Mouse (Mus musculus): ENCODE results near the gene Kank2. TPM values are rescaled to one million over a fixed set of nuclear protein-coding genes. Genes with fewer than 3 reads are reported as not detected.

The Kank2 gene
- polyA plus RNA-seq, 1 experiment from 2014 or later, result 10.3 TPM

DNA sequence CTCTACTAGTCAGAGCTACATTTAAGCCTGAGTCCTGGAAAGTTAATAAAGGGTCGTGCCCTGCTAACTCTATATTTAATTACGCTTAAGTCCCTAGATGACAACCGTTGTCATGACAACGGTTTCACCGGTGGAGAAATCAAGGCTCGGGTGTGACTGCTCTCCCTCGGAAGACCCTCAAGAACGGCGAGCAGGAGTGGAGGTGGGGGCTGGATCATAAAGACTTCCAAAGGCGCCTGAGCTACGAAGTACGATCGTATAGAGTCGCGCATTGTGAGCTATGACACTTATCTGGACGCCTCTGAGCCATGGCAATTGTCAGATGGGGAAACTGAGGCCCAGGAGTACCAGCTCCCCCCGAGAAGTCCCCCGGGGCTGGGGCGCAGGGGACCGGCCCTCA, 38.8 kb downstream of the Kank2 start:
- Histone ChIP-seq H3K27me3 (ENCODE audit: insufficient read depth, low read length) (no peaks in the 10 kb centered on the region), H3K4me3 (replicated peaks; ENCODE audit: low read depth, low read length) (peak overlapping the region; percentile 86), H3K9ac (ENCODE audit: low read depth, low read length) (peak overlapping the region; percentile 81), H3K4me2 (ENCODE audit: low read length) (peak overlapping the region; percentile 96), H3K27ac (no peak overlapping the region), H3K36me3 (ENCODE audit: insufficient read depth, low read length) (no peaks in the 10 kb centered on the region), H3K4me1 (replicated peaks; ENCODE audit: insufficient read depth, low read length) (no peaks in the 10 kb centered on the region), H3K9me3 (replicated peaks; ENCODE audit: low read length) (no peaks in the 10 kb centered on the region)
- ATAC-seq (replicated peaks; ENCODE audit: low FRiP score, low read depth) (peak; percentile 9; the same call in 1 of the 2 replicates), DNase-seq (ENCODE audit: low spot score) (no peak)
- TF ChIP-seq CTCF (IDR thresholded peaks at IDR 0.05; ENCODE audit: low read depth), result no peak
- WGBS, result 0% methylated on average over 20 of the region's 20 CpGs

DNA sequence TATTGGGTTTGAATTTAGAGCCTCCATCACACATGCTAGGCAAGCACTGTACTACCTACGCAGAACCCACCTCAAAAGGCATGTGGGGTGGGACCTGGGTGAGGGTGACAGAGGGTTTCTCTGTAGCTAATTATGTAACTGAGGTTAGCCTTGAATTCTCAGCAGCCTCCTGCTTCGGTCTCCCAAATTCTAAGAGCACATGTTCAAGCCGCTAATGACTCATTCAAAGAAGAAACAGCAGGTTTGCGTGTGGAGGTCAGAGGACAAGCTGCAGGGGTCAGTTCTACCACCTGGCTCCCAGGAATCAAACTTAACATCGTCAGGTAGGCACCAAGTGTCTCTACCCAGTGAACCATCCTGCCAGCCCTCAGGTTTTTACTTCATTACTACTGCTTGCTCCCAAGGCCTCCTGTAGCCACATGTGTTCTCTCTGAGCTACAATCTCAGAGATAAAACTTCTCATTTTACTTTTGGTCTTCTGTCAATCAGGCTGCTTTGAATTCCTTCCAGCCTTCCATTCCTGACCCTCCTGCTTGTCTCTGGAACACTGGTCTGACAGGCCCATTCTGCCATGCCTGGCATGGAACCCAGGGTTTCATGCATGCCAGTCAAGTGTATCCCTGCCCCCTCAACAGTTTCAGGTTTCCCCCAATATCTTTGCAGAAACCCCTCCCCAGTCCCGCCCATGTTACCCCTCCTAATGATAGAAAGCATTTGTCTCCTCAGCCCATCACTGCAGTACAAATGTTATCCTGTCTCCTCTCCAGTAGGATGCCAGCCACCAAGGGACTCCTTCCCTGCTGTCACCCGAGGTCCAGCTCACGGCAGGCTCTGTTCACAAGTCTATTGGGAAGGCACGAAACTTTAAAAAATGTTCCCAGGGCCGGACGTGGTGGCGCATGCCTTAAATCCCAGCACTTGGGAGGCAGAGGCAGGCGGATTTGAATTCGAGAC, 39.7 kb downstream of the Kank2 start:
- ATAC-seq (replicated peaks; ENCODE audit: low FRiP score, low read depth) (no peak), DNase-seq (ENCODE audit: low spot score) (peak; percentile 39)
- Histone ChIP-seq H3K4me2 (ENCODE audit: low read length) (peak overlapping the region; percentile 96), H3K9me3 (replicated peaks; ENCODE audit: low read length) (no peaks in the 10 kb centered on the region), H3K36me3 (ENCODE audit: insufficient read depth, low read length) (no peaks in the 10 kb centered on the region), H3K9ac (ENCODE audit: low read depth, low read length) (no peak overlapping the region), H3K4me3 (replicated peaks; ENCODE audit: low read depth, low read length) (peak overlapping the region; percentile 86), H3K4me1 (replicated peaks; ENCODE audit: insufficient read depth, low read length) (peaks cover 3% of the 10 kb centered on the region; the same call in 1 of the 2 replicates), H3K27ac (no peak overlapping the region), H3K27me3 (ENCODE audit: insufficient read depth, low read length) (no peaks in the 10 kb centered on the region)
- WGBS, result 47% methylated on average over 14 of the region's 14 CpGs
- no peak for TF ChIP-seq CTCF (IDR thresholded peaks at IDR 0.05; ENCODE audit: low read depth)

DNA sequence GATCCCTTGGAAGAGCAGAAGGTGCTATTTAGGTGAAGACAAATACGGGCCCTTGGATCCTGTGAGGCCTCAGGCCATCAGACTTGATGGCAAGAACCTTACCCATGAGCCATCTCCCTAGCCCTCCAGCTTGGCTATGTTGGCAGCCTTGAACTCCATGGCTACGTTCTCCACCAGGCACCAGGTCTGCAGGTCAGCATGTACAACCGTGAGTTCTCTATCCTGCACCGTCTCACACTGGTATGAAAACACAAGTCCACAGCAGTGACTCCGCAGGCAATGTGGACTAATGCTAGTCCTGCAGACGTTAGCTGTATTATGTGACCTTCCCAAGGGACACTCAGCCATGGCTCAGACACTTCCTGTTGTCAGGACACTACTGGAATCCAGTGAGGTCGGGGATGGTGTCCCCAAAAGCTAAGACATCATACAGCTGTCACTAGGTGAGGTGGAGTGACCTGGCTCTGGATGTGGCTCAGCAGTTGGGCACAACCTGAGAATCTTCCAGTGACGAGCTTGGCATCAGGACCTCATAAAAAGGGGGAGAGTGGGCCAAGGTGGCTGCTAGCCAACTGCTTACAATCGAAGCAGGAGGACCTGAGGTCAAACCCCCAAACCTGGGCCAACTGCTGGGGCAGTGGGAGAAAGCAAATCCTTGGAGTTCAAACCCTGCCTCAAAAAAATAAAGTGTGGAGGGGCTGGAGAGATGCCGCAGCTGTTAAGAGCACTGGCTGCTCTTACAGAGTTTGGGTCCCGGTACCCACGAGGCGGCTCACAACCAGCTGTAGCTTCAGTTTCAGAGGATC, 43.8 kb downstream of the Kank2 start:
- no peaks in the 10 kb centered on the region for H3K27me3 ChIP-seq (ENCODE audit: insufficient read depth, low read length)
- no peaks in the 10 kb centered on the region for H3K36me3 ChIP-seq (ENCODE audit: insufficient read depth, low read length)
- peaks cover 13% of the 10 kb centered on the region; the same call in 1 of the 2 replicates for H3K4me1 ChIP-seq (replicated peaks; ENCODE audit: insufficient read depth, low read length)
- 0 out of 2 replicates have a peak overlapping the region, but pooled peaks have one; percentile 8 for H3K9ac ChIP-seq (ENCODE audit: low read depth, low read length)
- peak overlapping the region; percentile 21 for H3K27ac ChIP-seq
- no peak for TF ChIP-seq CTCF (IDR thresholded peaks at IDR 0.05; ENCODE audit: low read depth)
- 50% methylated on average over 13 of the region's 13 CpGs for WGBS
- no peak for ATAC-seq (replicated peaks; ENCODE audit: low FRiP score, low read depth)
- peak; percentile 48 for DNase-seq (ENCODE audit: low spot score)
- no peaks in the 10 kb centered on the region for H3K9me3 ChIP-seq (replicated peaks; ENCODE audit: low read length)
- no peak overlapping the region for H3K4me3 ChIP-seq (replicated peaks; ENCODE audit: low read depth, low read length)
- no peak overlapping the region for H3K4me2 ChIP-seq (ENCODE audit: low read length)

DNA sequence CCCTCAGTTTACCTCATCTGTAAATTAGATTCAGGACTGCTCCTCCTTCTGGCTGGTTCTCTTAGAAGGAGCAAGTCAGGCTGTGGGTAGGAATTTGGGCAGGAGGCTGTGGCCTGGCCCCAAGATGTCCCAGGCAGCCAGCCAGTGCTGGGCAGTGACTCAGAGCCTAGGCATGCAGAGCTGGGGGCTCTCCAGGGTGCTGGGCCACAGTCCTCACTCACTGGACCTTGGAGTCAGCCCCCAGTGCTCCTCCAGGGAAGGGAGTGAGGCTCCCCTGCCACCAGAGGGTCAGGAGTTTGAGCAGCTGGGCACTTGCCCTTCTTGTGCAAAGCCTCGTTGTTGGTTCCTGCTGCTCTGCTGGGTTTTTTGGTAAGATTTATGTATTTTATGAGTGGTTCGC, 44.5 kb downstream of the Kank2 start:
- no peak overlapping the region for H3K4me3 ChIP-seq (replicated peaks; ENCODE audit: low read depth, low read length)
- ATAC-seq (replicated peaks; ENCODE audit: low FRiP score, low read depth) (peak; percentile 61; the same call in 1 of the 2 replicates), DNase-seq (ENCODE audit: low spot score) (peak; percentile 36)
- H3K36me3 ChIP-seq (ENCODE audit: insufficient read depth, low read length), result no peaks in the 10 kb centered on the region
- TF ChIP-seq CTCF (IDR thresholded peaks at IDR 0.05; ENCODE audit: low read depth), result no peak
- no peaks in the 10 kb centered on the region for H3K27me3 ChIP-seq (ENCODE audit: insufficient read depth, low read length)
- peak overlapping the region; percentile 21; the same call in 1 of the 2 replicates for H3K27ac ChIP-seq
- H3K4me2 ChIP-seq (ENCODE audit: low read length), result no peak overlapping the region
- no peak overlapping the region for H3K9ac ChIP-seq (ENCODE audit: low read depth, low read length)
- WGBS, result 52% methylated on average over 2 of the region's 2 CpGs
- H3K4me1 ChIP-seq (replicated peaks; ENCODE audit: insufficient read depth, low read length), result peaks cover 13% of the 10 kb centered on the region; the same call in 1 of the 2 replicates
- H3K9me3 ChIP-seq (replicated peaks; ENCODE audit: low read length), result no peaks in the 10 kb centered on the region

DNA sequence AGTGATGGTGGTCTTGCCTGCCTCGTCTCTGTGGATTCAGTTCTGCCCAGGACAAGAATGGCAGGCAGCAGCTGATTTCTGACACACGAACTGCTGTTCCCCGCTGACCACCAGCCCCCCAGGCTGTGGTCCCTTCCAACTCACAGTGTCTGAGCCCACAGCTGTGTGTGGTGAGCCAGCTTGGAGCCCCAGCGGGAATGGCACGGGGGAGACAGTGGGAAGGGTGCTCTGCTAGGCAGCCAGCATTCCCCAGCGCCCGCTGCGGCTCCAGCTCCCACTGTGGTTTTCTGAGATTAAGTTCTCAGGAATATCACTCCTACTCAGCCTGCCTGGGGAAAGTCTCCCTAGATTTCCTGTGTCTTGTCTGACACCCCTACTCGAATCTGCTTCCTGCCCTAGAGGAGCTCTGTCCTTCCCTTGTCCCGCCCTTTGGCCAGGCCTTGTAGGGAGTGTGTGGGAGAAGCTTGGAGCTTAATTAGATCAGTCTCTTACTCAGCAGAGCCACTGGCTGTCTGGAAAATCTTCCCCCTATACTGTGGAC, 46.2 kb downstream of the Kank2 start:
- TF ChIP-seq CTCF (IDR thresholded peaks at IDR 0.05; ENCODE audit: low read depth), result no peak
- Histone ChIP-seq H3K4me1 (replicated peaks; ENCODE audit: insufficient read depth, low read length) (peaks cover 13% of the 10 kb centered on the region; the same call in 1 of the 2 replicates), H3K36me3 (ENCODE audit: insufficient read depth, low read length) (peaks cover 2% of the 10 kb centered on the region; the same call in 1 of the 2 replicates), H3K4me3 (replicated peaks; ENCODE audit: low read depth, low read length) (no peak overlapping the region), H3K9ac (ENCODE audit: low read depth, low read length) (peak overlapping the region; percentile 35; the same call in 1 of the 2 replicates), H3K27ac (peak overlapping the region; percentile 71), H3K4me2 (ENCODE audit: low read length) (no peak overlapping the region), H3K9me3 (replicated peaks; ENCODE audit: low read length) (no peaks in the 10 kb centered on the region), H3K27me3 (ENCODE audit: insufficient read depth, low read length) (no peaks in the 10 kb centered on the region)
- WGBS, result 32% methylated on average over 10 of the region's 10 CpGs
- ATAC-seq (replicated peaks; ENCODE audit: low FRiP score, low read depth), result peak; percentile 60
- peak; percentile 87 for DNase-seq (ENCODE audit: low spot score)

All from kidney, postnatal 0 days (tissue).